Mouse (Mus musculus): ENCODE measurements around the gene Car11. TPM values are rescaled to one million over a fixed set of nuclear protein-coding genes. Genes with fewer than 3 reads are reported as not detected.

Gene Car11
- polyA plus RNA-seq, 1 experiment from 2014 or later, result 10.7 TPM

DNA sequence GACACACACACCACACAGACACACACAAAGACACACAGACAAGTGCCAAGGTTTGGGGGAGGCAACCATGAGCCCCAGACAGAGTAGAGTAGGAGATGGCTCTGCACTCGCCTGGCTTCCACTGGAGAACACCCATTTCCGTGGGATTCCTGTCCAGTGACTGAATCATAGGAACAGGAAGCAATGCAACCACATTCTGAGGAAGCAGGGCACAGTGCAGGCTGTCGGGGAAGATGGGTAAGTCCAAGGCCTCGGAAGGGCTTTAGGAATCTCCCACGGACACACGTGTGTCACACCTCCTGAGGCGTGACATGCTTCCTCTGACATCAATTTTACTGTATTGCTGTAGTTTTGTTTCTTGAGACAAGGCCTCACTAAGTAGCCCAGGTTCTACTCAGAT is 48.5 kb downstream of the Car11 start:
- Histone ChIP-seq H3K27me3 (ENCODE audit: insufficient read depth, low read length) (no peaks in the 10 kb centered on the region), H3K4me1 (ENCODE audit: insufficient read depth, low read length) (peaks cover 10% of the 10 kb centered on the region; the same call in 1 of the 2 replicates), H3K27ac (ENCODE audit: low read length) (no peak overlapping the region), H3K4me3 (ENCODE audit: low read length) (no peak overlapping the region), H3K9me3 (ENCODE audit: low read length) (no peaks in the 10 kb centered on the region; the same call in 1 of the 2 replicates), H3K36me3 (ENCODE audit: insufficient read depth, low read length) (no peaks in the 10 kb centered on the region), H3K4me2 (replicated peaks; ENCODE audit: low read depth, low read length) (no peak overlapping the region), H3K9ac (replicated peaks; ENCODE audit: low read length) (no peak overlapping the region)
- no peak for ATAC-seq (ENCODE audit: low FRiP score, low TSS enrichment)
- 52% methylated on average over 7 of the region's 7 CpGs for WGBS

DNA sequence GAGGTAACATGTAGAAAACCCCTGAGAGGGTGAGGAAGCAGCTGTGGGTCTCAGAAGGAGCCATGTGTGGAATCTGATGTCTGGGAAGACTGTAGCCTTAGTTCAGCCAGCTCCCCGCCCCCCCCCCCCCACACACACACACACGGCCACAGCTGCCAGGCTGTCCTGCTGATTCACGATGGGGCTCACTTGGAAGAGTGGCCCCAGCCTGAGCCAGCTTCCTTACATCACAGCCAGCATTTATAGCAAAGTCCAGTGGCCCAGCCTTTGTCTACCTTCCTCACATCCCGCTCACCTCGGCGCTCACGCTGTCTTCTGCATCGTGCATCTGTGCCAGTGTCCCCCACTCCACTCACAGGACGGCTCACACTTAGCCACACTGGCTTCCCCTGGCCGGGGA is 49.8 kb downstream of the Car11 start:
- Histone ChIP-seq H3K4me2 (replicated peaks; ENCODE audit: low read depth, low read length) (no peak overlapping the region), H3K9ac (replicated peaks; ENCODE audit: low read length) (0 out of 2 replicates have a peak overlapping the region, but pooled peaks have one; percentile 37), H3K27me3 (ENCODE audit: insufficient read depth, low read length) (no peaks in the 10 kb centered on the region), H3K9me3 (ENCODE audit: low read length) (no peaks in the 10 kb centered on the region; the same call in 1 of the 2 replicates), H3K27ac (ENCODE audit: low read length) (no peak overlapping the region), H3K36me3 (ENCODE audit: insufficient read depth, low read length) (no peaks in the 10 kb centered on the region), H3K4me1 (ENCODE audit: insufficient read depth, low read length) (peaks cover 10% of the 10 kb centered on the region; the same call in 1 of the 2 replicates), H3K4me3 (ENCODE audit: low read length) (no peak overlapping the region)
- peak; percentile 46; the same call in 1 of the 2 replicates for ATAC-seq (ENCODE audit: low FRiP score, low TSS enrichment)
- WGBS, result 29% methylated on average over 9 of the region's 10 CpGs

- no peaks in the 10 kb centered on the region for H3K27me3 ChIP-seq (ENCODE audit: insufficient read depth, low read length)
These were observed 50.5 kb downstream of the Car11 start for GRCm38 (mm10) chr7:45750162-45750561.

More at GRCm38 (mm10) chr7:45750162-45750561, 50.5 kb downstream of the Car11 start:
- 55% methylated on average over 9 of the region's 9 CpGs for WGBS
- Histone ChIP-seq H3K4me3 (ENCODE audit: low read length) (no peak overlapping the region), H3K27ac (ENCODE audit: low read length) (no peak overlapping the region), H3K9me3 (ENCODE audit: low read length) (no peaks in the 10 kb centered on the region; the same call in 1 of the 2 replicates), H3K36me3 (ENCODE audit: insufficient read depth, low read length) (no peaks in the 10 kb centered on the region), H3K4me1 (ENCODE audit: insufficient read depth, low read length) (peaks cover 10% of the 10 kb centered on the region; the same call in 1 of the 2 replicates), H3K9ac (replicated peaks; ENCODE audit: low read length) (no peak overlapping the region), H3K4me2 (replicated peaks; ENCODE audit: low read depth, low read length) (no peak overlapping the region)
- ATAC-seq (ENCODE audit: low FRiP score, low TSS enrichment), result no peak

Other genes starting within 250 kb of the Car11 start
- 5,149 and 5,628 TPM in 2 replicates for gene Ftl1, start 240.0 kb upstream of the Car11 start, polyA plus RNA-seq (2015; fragmentation: Nextera tagmentation; extraction: Ambion mirVana)
- gene Bax, start 232.9 kb upstream of the Car11 start, polyA plus RNA-seq (2015; fragmentation: Nextera tagmentation; extraction: Ambion mirVana), result 172 and 182 TPM in 2 replicates
- gene Tulp2, start 218.0 kb upstream of the Car11 start, polyA plus RNA-seq (2015; fragmentation: Nextera tagmentation; extraction: Ambion mirVana), result 0.80 and 1.1 TPM in 2 replicates
- not detected in 2 replicates for gene Gm45808, start 213.0 kb upstream of the Car11 start, polyA plus RNA-seq (2015; fragmentation: Nextera tagmentation; extraction: Ambion mirVana)
- gene Dhdh, start 211.0 kb upstream of the Car11 start, polyA plus RNA-seq (2015; fragmentation: Nextera tagmentation; extraction: Ambion mirVana), result 2.4 and 3.3 TPM in 2 replicates
- gene Nucb1, start 189.4 kb upstream of the Car11 start, polyA plus RNA-seq (2015; fragmentation: Nextera tagmentation; extraction: Ambion mirVana), result 295 and 299 TPM in 2 replicates
- gene Ppp1r15a, start 173.6 kb upstream of the Car11 start, polyA plus RNA-seq (2015; fragmentation: Nextera tagmentation; extraction: Ambion mirVana), result 24.3 and 24.8 TPM in 2 replicates
- gene Plekha4, start 173.5 kb upstream of the Car11 start, polyA plus RNA-seq (2015; fragmentation: Nextera tagmentation; extraction: Ambion mirVana), result 4.4 and 5.3 TPM in 2 replicates
- 13.5 and 15.5 TPM in 2 replicates for gene Hsd17b14, start 144.9 kb upstream of the Car11 start, polyA plus RNA-seq (2015; fragmentation: Nextera tagmentation; extraction: Ambion mirVana)
- gene Bcat2, start 129.7 kb upstream of the Car11 start, polyA plus RNA-seq (2015; fragmentation: Nextera tagmentation; extraction: Ambion mirVana), result 87.9 and 93.2 TPM in 2 replicates
- gene Fgf21, start 84.4 kb upstream of the Car11 start, polyA plus RNA-seq (2015; fragmentation: Nextera tagmentation; extraction: Ambion mirVana), result not detected in 2 replicates
- 0.27 and 0.32 TPM in 2 replicates for gene Fut1, start 82.6 kb upstream of the Car11 start, polyA plus RNA-seq (2015; fragmentation: Nextera tagmentation; extraction: Ambion mirVana)
- 0.13 and 0.14 TPM in 2 replicates for gene Izumo1, start 78.0 kb upstream of the Car11 start, polyA plus RNA-seq (2015; fragmentation: Nextera tagmentation; extraction: Ambion mirVana)
- 11.6 and 13.0 TPM in 2 replicates for gene Rasip1, start 72.4 kb upstream of the Car11 start, polyA plus RNA-seq (2015; fragmentation: Nextera tagmentation; extraction: Ambion mirVana)
- gene Mamstr, start 59.9 kb upstream of the Car11 start, polyA plus RNA-seq (2015; fragmentation: Nextera tagmentation; extraction: Ambion mirVana), result 8.0 and 9.0 TPM in 2 replicates
- 0.32 and 0.57 TPM in 2 replicates for gene Fut2, start 33.4 kb upstream of the Car11 start, polyA plus RNA-seq (2015; fragmentation: Nextera tagmentation; extraction: Ambion mirVana)
- 0.18 and 0.29 TPM in 2 replicates for gene Ntn5, start 15.8 kb upstream of the Car11 start, polyA plus RNA-seq (2015; fragmentation: Nextera tagmentation; extraction: Ambion mirVana)
- 0.22 and 0.24 TPM in 2 replicates for gene Sec1, start 5.4 kb upstream of the Car11 start, polyA plus RNA-seq (2015; fragmentation: Nextera tagmentation; extraction: Ambion mirVana)
- 4.1 and 4.3 TPM in 2 replicates for gene Dbp, start 5.2 kb downstream of the Car11 start, polyA plus RNA-seq (2015; fragmentation: Nextera tagmentation; extraction: Ambion mirVana)
- 1,042 and 1,047 TPM in 2 replicates for gene Rpl18, start 15.6 kb downstream of the Car11 start, polyA plus RNA-seq (2015; fragmentation: Nextera tagmentation; extraction: Ambion mirVana)
- 36.2 and 36.7 TPM in 2 replicates for gene Sphk2, start 18.2 kb downstream of the Car11 start, polyA plus RNA-seq (2015; fragmentation: Nextera tagmentation; extraction: Ambion mirVana)
- 1.1 and 1.2 TPM in 2 replicates for gene Fam83e, start 21.4 kb downstream of the Car11 start, polyA plus RNA-seq (2015; fragmentation: Nextera tagmentation; extraction: Ambion mirVana)
- not detected in 2 replicates for gene Spaca4, start 26.0 kb downstream of the Car11 start, polyA plus RNA-seq (2015; fragmentation: Nextera tagmentation; extraction: Ambion mirVana)
- gene Lmtk3, start 83.9 kb downstream of the Car11 start, polyA plus RNA-seq (2015; fragmentation: Nextera tagmentation; extraction: Ambion mirVana), result 1.3 and 1.8 TPM in 2 replicates
- gene Sult2b1, start 84.8 kb downstream of the Car11 start, polyA plus RNA-seq (2015; fragmentation: Nextera tagmentation; extraction: Ambion mirVana), result 1.9 and 2.5 TPM in 2 replicates
- gene Cyth2, start 114.7 kb downstream of the Car11 start, polyA plus RNA-seq (2015; fragmentation: Nextera tagmentation; extraction: Ambion mirVana), result 125 and 126 TPM in 2 replicates
- gene Kcnj14, start 124.9 kb downstream of the Car11 start, polyA plus RNA-seq (2015; fragmentation: Nextera tagmentation; extraction: Ambion mirVana), result 1.9 TPM in 2 replicates
- 87.4 and 87.9 TPM in 2 replicates for gene Grwd1, start 131.1 kb downstream of the Car11 start, polyA plus RNA-seq (2015; fragmentation: Nextera tagmentation; extraction: Ambion mirVana)
- 96.4 and 97.3 TPM in 2 replicates for gene Kdelr1, start 172.9 kb downstream of the Car11 start, polyA plus RNA-seq (2015; fragmentation: Nextera tagmentation; extraction: Ambion mirVana)
- 0.19 and 0.25 TPM in 2 replicates for gene Grin2d, start 178.5 kb downstream of the Car11 start, polyA plus RNA-seq (2015; fragmentation: Nextera tagmentation; extraction: Ambion mirVana)
- gene Syngr4, start 196.9 kb downstream of the Car11 start, polyA plus RNA-seq (2015; fragmentation: Nextera tagmentation; extraction: Ambion mirVana), result 1.5 and 1.8 TPM in 2 replicates
- 7.1 and 8.4 TPM in 2 replicates for gene Tmem143, start 197.1 kb downstream of the Car11 start, polyA plus RNA-seq (2015; fragmentation: Nextera tagmentation; extraction: Ambion mirVana)
- gene Emp3, start 221.6 kb downstream of the Car11 start, polyA plus RNA-seq (2015; fragmentation: Nextera tagmentation; extraction: Ambion mirVana), result 187 and 216 TPM in 2 replicates
- 11.7 and 11.8 TPM in 2 replicates for gene Ccdc114, start 224.2 kb downstream of the Car11 start, polyA plus RNA-seq (2015; fragmentation: Nextera tagmentation; extraction: Ambion mirVana)